Mouse (Mus musculus) R1 (cell line): ENCODE results near the gene Ceacam19.
A peak's percentile ranks its signal among the peaks of the same experiment; 100 is the strongest.

Source experiments
- DNase-seq: peaks from one replicate; pipeline ENCODE4 v3.0.0-alpha.2; 2018; ENCODE audit warnings: low read depth, low spot score

The Ceacam19 gene

DNA sequence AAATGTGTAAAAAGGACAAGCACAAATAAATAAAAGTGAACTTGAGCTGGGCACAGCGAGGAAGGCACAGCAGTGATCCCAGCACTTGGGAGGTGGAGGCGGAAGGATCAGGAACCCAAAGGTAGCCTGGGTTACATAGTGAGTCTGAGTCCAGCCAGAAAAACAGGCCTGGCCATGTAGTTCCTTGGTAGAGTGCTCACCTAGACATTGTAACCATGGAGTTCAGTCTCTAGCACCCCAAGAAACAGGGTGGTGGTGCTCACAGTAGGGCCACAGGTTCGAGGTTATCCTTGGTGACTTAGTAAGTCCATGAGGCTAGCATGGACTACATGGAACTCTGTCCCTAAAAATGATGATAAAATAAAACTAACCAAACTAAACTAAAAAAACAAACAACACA, 46.8 kb downstream of the Ceacam19 start:
- DNase-seq = no peak

DNA sequence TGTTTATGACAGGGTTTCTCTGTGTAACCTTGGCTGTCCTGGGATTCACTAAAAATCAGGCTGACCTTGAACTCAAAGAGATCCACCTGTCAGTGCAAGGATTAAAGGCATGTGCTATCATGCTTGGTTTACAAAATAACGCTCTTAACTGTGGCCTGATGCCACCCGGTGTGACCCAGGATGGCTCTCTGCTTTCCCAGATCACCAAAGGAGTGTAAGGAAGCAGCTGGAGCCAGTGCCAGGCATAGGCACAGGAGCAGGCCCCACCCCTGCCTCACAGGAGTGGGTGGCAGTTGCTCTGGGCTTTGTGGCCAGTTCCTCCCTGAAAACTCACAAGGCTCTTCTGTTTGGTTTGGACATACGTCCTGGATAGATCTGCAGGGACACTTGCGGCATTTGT, 47.4 kb downstream of the Ceacam19 start:
- DNase-seq = no peak

GRCm38 (mm10) chr7:19836843-19837242, 50.9 kb downstream of the Ceacam19 start:
- DNase-seq = no peak

GRCm38 (mm10) chr7:19834055-19834454, 53.7 kb downstream of the Ceacam19 start:
- DNase-seq = peak; percentile 70

GRCm38 (mm10) chr7:19831837-19832236, 55.9 kb downstream of the Ceacam19 start:
- peak; percentile 54 for DNase-seq

DNA sequence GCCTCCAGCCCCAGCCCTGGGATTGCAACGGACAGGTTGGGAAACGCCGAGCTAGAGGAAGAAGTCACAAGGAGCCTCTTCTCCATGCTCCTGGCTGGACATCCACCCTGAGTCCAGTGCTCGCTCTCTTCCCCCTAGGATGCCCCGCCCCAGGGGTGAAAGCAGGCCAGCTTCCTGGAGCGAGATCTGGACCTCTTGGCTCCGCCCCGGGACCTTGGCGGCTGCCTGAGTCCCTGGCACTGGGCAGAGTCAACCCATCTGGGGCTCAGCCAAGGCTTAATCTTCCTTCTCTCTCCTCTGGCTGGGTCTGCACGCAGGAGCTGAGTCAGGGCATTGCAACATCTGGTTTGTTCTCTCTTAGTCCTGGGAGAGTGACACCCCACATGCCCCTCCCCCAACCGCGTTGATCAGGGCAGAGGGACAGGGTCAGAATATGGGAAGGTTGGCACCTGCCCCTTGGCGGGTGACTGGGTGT, 57.0 kb downstream of the Ceacam19 start:
- no peak for DNase-seq

DNA sequence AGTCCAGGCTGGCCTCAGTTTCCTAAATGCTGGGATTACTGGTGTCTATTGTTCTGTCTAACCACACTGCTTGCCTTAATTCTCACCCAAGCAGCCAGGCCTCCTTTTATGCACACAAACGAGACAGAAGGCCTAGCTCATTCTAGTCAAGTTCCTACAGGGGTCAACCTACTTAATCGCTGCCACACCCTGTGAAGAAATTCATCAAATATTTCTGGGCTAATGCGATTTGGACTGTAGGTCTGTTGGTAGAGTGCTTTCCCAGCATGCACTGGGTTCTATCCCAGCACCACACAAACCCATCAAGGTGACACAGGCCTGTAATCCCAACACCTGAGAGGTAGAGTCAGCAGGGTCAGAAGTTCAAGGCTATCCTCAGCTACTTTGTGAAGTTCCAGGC, 58.1 kb downstream of the Ceacam19 start:
- DNase-seq = peak; percentile 93

- DNase-seq = peak; percentile 91
Observed at GRCm38 (mm10) chr7:19826756-19827155, 61.0 kb downstream of the Ceacam19 start.
